Mouse (Mus musculus): ENCODE results near the gene Ccdc51. TPM values are rescaled to one million over a fixed set of nuclear protein-coding genes. Genes with fewer than 3 reads are reported as not detected.
A peak's percentile ranks its signal among the peaks of the same experiment; 100 is the strongest.

Gene Ccdc51
- polyA plus RNA-seq, 1 experiment from 2014 or later: 11.9 TPM

DNA sequence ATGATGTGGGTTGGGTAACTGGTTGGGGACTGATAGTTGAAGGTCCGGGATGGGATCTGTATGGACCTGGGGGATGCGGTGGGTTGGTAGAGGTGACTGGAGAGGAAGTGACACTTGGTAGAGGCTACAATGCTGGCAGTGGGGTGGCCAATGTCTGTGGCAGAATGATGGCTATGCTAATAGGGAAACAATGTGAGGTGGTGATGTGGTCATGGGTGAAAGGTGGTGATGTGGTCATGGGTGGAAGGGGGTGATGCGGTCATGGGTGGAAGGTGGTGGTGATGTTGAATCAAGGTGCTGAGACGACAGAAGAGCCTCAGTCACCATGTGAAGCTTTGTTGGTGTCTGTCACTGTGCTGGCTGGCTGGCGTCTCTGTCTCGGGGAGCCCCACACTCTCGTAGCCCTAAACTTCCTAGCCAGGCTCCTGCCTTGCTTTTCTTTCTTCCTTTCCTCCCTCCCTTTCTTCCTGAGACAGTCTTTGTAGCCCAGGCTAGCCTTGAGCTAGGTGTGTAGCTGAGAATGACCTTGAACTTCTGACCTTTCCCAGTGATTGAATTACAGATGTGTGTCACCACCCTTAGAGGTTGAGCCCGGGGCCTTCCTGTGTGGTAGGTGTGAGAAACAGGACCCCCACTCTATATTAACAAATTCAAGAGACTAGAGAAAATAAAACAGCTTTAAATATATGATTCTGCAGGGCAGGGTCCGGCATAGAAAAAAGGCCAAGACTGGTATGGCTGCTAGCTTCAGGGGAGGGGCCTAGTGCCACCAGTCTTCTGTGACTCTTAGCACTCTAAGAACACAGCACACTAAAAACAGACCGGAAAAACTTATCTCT is 30.4 kb upstream of the Ccdc51 start:
- Histone ChIP-seq H3K4me3 (no peak overlapping the region), H3K4me2 (replicated peaks) (no peak overlapping the region), H3K27ac (no peak overlapping the region), H3K36me3 (peaks cover 10% of the 10 kb centered on the region), H3K27me3 (no peaks in the 10 kb centered on the region), H3K4me1 (peaks cover 12% of the 10 kb centered on the region), H3K9me3 (replicated peaks) (no peaks in the 10 kb centered on the region), H3K9ac (no peak overlapping the region)
- no peak for ATAC-seq (ENCODE audit: low FRiP score)
- WGBS: 91% methylated on average over 10 of the region's 10 CpGs

DNA sequence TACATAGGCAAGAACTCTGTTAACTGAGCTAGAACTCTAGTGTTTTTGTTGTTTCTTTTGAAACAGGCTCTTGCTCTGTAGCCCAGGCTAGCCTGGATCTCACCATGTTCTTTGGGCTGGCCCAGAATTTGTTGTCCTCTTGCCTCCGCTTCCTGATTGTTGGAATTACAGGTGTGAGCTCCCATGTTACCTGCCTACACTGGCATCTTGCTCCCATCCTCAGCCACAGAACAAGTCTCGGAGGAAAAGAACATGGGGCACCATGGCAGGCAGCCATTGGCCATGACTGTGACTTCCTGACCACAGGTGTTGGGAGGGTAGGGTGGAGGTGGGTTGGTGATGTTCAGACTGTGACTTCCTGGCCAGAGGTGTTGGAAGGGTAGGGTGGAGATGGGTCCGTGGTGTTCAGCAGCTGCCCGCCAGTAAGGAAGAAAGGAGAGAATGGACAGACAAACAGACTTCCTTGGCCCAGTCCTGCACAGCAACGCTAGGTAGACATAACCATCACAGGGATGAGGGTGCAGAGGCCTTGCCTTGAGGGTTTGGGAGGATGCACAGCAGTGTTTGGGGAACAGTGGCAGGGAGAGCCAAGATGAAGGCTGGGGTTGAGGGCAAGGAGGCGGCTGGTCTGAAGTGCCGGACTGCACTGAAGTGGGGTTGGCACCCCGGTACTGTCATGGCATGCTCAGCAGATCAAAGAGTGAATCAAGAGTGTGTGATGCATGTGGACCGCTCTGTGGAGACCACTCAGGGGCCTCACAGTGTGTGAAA is 29.6 kb upstream of the Ccdc51 start:
- H3K9ac ChIP-seq: no peak overlapping the region
- ATAC-seq (ENCODE audit: low FRiP score): no peak
- no peaks in the 10 kb centered on the region for H3K9me3 ChIP-seq (replicated peaks)
- no peak overlapping the region for H3K4me3 ChIP-seq
- 86% methylated on average over 9 of the region's 9 CpGs for WGBS
- no peaks in the 10 kb centered on the region for H3K27me3 ChIP-seq
- H3K27ac ChIP-seq: no peak overlapping the region
- no peak overlapping the region for H3K4me2 ChIP-seq (replicated peaks)
- peaks cover 18% of the 10 kb centered on the region for H3K36me3 ChIP-seq
- H3K4me1 ChIP-seq: peaks cover 12% of the 10 kb centered on the region

DNA sequence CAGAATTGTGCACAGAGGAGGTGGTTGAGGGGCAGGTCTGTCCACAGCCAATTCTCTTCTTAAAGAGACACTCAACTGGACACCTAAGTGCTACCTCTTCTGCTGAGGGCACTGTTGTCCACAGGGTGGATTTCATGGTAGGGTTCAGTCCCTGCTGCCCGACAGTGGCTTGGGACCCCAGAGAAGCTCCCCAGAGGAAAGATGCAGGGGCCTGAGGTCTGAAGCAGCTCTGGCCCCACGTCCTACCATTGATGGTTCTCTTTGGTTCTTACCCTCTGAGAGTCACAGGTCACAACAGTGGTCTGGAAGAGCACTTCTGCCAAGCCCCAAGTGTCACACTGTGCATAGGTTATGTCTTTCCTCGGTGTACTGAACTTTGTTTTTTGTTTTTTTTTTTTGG is 28.9 kb upstream of the Ccdc51 start:
- Histone ChIP-seq H3K9ac (no peak overlapping the region), H3K36me3 (peaks cover 25% of the 10 kb centered on the region), H3K9me3 (replicated peaks) (no peaks in the 10 kb centered on the region), H3K27ac (no peak overlapping the region), H3K27me3 (no peaks in the 10 kb centered on the region), H3K4me2 (replicated peaks) (no peak overlapping the region), H3K4me1 (peaks cover 12% of the 10 kb centered on the region), H3K4me3 (no peak overlapping the region)
- no peak for ATAC-seq (ENCODE audit: low FRiP score)
- WGBS: 76% methylated on average over 3 of the region's 3 CpGs

DNA sequence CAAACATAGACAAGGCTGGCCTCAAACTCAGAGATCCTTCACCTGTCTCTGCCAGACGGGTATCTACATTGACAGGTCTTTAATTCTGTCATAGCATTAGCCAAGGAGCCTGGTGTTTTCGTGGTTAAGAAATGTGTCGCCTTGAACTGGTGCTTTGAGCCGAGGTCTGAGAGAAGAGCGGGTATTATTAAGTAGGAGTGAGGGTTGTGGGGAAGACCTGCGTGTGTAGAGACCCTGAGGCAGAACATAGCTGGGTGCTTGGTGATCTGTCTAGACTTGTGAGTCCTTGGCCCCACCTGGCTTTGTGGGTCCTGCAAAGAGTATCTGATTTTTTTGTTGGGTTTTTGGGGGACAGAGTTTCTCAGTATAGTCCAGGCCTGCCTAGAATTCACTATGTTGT is 28.4 kb upstream of the Ccdc51 start:
- Histone ChIP-seq H3K36me3 (peaks cover 29% of the 10 kb centered on the region), H3K4me1 (peaks cover 14% of the 10 kb centered on the region), H3K27ac (no peak overlapping the region), H3K27me3 (no peaks in the 10 kb centered on the region), H3K9ac (no peak overlapping the region), H3K4me2 (replicated peaks) (no peak overlapping the region), H3K4me3 (no peak overlapping the region), H3K9me3 (replicated peaks) (no peaks in the 10 kb centered on the region)
- ATAC-seq (ENCODE audit: low FRiP score): no peak
- 80% methylated on average over 6 of the region's 6 CpGs for WGBS

- ATAC-seq (ENCODE audit: low FRiP score): peak; percentile 49
- Histone ChIP-seq H3K27ac (peak overlapping the region; percentile 78), H3K9ac (peak overlapping the region; percentile 43), H3K27me3 (no peaks in the 10 kb centered on the region), H3K4me2 (replicated peaks) (peak overlapping the region; percentile 43), H3K4me3 (peak overlapping the region; percentile 28), H3K9me3 (replicated peaks) (no peaks in the 10 kb centered on the region), H3K4me1 (peaks cover 21% of the 10 kb centered on the region), H3K36me3 (peaks cover 29% of the 10 kb centered on the region)
- 4% methylated on average over 5 of the region's 7 CpGs for WGBS
Observed at GRCm38 (mm10) chr9:109054712-109055111, 27.6 kb upstream of the Ccdc51 start.

DNA sequence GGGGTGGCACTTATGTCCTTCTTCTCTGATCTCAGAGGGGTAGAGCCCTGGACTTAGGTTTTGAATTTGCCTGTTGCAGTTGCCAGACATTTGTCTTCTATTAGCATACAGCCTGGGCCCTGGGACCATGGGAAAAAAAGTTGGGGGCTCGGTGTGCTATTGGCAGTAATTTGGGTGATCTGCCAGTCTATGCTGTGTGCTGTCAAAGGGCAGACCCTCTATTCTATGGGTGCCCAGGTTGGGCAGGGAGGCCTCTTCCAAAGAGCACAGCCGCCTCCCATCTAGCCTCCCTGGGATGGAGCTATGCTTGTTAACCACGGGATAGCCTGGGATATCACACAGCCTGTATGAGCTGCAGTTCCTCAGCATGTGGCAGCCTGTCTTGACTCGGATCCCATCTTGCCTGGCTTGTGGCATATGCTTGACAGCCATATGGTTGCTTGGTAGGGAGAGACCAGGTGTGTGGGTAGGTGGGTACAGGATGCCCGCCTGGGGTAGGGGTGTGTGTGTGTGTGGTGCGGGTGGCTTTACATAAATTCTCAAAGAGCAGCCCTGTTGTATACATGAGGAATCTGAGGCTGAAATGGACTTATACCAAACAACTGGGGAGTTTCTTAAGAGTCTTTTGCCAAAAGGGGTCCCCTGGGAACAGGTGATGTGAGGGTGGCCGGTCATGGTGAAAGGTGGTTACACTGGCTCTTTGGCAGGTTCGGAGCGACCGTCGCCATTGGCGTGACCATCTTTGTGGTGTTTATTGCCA is 26.8 kb upstream of the Ccdc51 start:
- WGBS: 92% methylated on average over 12 of the region's 12 CpGs
- no peak for ATAC-seq (ENCODE audit: low FRiP score)
- Histone ChIP-seq H3K4me1 (peaks cover 21% of the 10 kb centered on the region), H3K27ac (no peak overlapping the region), H3K27me3 (no peaks in the 10 kb centered on the region), H3K4me3 (peak overlapping the region; percentile 28), H3K9ac (0 out of 2 replicates have a peak overlapping the region, but pooled peaks have one; percentile 43), H3K36me3 (peaks cover 32% of the 10 kb centered on the region), H3K4me2 (replicated peaks) (peak overlapping the region; percentile 43), H3K9me3 (replicated peaks) (no peaks in the 10 kb centered on the region)

DNA sequence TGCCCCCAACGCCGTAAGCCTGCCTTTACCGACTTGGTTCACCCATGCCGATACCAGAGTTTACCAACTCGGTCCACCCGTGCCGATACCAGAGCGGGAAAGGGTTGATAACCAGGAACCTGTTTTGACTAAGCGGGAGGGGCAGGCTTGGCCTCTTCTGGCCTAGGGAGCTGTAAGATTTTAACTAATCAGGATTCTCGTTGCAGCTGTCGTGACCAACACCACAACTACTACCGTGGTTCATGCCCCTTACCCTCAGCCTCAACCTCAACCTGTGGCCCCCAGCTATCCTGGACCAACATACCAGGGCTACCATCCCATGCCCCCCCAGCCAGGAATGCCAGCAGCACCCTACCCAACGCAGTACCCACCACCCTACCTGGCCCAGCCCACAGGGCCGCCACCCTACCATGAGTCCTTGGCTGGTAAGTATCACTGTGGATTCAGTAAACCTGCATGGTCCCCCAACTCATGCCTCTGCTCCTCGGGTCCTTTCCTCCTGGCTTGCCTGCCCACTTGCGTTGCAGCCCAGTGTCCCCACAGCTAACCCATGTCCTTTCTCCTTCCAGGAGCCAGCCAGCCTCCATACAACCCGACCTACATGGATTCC is 26.1 kb upstream of the Ccdc51 start:
- 91% methylated on average over 17 of the region's 17 CpGs for WGBS
- Histone ChIP-seq H3K9me3 (replicated peaks) (no peaks in the 10 kb centered on the region), H3K9ac (no peak overlapping the region), H3K27ac (no peak overlapping the region), H3K36me3 (peaks cover 39% of the 10 kb centered on the region), H3K4me2 (replicated peaks) (no peak overlapping the region), H3K4me1 (peaks cover 21% of the 10 kb centered on the region), H3K27me3 (no peaks in the 10 kb centered on the region), H3K4me3 (no peak overlapping the region)
- no peak for ATAC-seq (ENCODE audit: low FRiP score)

DNA sequence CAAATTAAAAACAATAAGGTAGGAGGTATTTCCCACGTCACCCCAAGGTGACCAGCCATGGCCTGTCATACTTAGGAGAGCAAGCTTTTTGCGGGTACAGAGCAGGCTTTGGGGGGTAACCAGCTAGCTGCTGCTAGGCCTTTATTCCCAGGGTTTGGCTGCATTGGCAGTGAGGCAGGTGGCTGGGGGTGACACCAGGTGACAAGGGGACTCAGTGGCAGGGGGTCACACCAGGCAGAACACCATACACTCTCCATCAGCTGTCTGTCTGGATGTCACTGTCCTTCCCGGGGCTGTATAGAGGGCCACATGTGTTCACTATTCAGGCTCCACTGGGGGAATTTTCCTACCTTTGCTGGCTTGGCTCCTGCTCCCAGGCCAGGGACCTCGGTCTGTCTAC is 25.4 kb upstream of the Ccdc51 start:
- Histone ChIP-seq H3K9me3 (replicated peaks) (no peaks in the 10 kb centered on the region), H3K4me1 (peaks cover 21% of the 10 kb centered on the region), H3K27ac (no peak overlapping the region), H3K27me3 (no peaks in the 10 kb centered on the region), H3K4me2 (replicated peaks) (no peak overlapping the region), H3K36me3 (peaks cover 43% of the 10 kb centered on the region), H3K4me3 (no peak overlapping the region), H3K9ac (no peak overlapping the region)
- no peak for ATAC-seq (ENCODE audit: low FRiP score)
- WGBS: 96% methylated on average over 4 of the region's 4 CpGs

- no peak for ATAC-seq (ENCODE audit: low FRiP score)
- H3K4me3 ChIP-seq: no peak overlapping the region
- WGBS: 95% methylated on average over 5 of the region's 5 CpGs
- H3K4me1 ChIP-seq: peaks cover 21% of the 10 kb centered on the region
- no peak overlapping the region for H3K27ac ChIP-seq
- no peak overlapping the region for H3K4me2 ChIP-seq (replicated peaks)
- no peaks in the 10 kb centered on the region for H3K27me3 ChIP-seq
- H3K9ac ChIP-seq: no peak overlapping the region
- H3K9me3 ChIP-seq (replicated peaks): no peaks in the 10 kb centered on the region
- peaks cover 48% of the 10 kb centered on the region for H3K36me3 ChIP-seq
Observed at GRCm38 (mm10) chr9:109057543-109057942, 24.8 kb upstream of the Ccdc51 start.

DNA sequence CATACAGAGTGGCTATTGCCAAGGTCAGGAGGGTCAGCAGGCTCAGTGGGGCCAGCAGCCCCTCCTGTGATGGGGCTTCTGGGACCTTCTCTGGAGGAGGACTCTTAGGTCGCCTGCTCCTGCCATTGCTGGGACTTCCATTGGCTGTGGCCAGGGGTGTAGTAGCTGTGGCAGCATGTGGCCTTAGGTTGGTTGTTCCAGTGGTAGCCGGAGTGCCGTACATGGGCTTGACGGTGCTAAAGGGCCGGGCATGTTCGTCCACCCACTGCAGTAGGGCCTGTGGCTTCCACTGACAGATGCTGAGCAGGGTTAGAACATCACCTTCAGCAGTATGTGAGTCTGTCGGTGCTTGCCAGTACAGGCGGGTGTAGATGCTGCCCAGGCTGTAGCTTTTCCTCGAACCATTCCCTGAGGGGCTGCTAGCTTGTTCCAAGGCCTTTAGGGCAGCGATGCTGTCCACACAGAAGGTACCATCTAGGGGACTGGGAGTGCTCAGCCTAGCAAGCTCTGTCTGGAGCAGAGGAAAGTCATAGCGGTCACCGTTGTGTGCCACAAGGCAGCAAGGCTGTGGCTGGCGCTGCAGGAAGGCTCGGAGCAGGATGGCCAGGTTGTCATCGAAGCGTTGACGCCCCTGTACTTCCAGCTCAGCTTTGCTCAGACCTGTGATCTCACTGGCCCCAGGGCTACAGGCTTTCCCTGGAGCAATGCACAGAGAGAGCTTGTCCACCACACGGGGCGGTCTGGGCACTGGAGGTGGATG is 24.1 kb upstream of the Ccdc51 start:
- H3K9ac ChIP-seq: peak overlapping the region; percentile 47; the same call in 1 of the 2 replicates
- H3K27ac ChIP-seq: no peak overlapping the region
- peaks cover 21% of the 10 kb centered on the region for H3K4me1 ChIP-seq
- ATAC-seq (ENCODE audit: low FRiP score): no peak
- H3K36me3 ChIP-seq: peaks cover 54% of the 10 kb centered on the region
- WGBS: 95% methylated on average over 19 of the region's 19 CpGs
- H3K9me3 ChIP-seq (replicated peaks): no peaks in the 10 kb centered on the region
- H3K27me3 ChIP-seq: no peaks in the 10 kb centered on the region
- H3K4me3 ChIP-seq: no peak overlapping the region
- peak overlapping the region; percentile 49; the same call in 1 of the 2 replicates for H3K4me2 ChIP-seq (replicated peaks)

GRCm38 (mm10) chr9:109059136-109059903 is 23.0 kb upstream of the Ccdc51 start, which contains the start of gene Trex1:
Gene Trex1 (minus strand): TSS chr9:109059734.
- Histone ChIP-seq H3K27ac (peak within 1 kb of the TSS; percentile 66), H3K27me3 (no peaks in the 10 kb centered on the region), H3K36me3 (peaks cover 66% of the 10 kb centered on the region), H3K4me1 (peaks cover 20% of the 10 kb centered on the region), H3K9ac (peak within 1 kb of the TSS; percentile 47), H3K4me3 (peak within 1 kb of the TSS; percentile 12), H3K9me3 (replicated peaks) (no peaks in the 10 kb centered on the region), H3K4me2 (replicated peaks) (peak within 1 kb of the TSS; percentile 49)
- peak; percentile 67 for ATAC-seq (ENCODE audit: low FRiP score)
- WGBS: 28% methylated on average over 15 of the region's 15 CpGs
